Mouse (Mus musculus): ENCODE measurements around the gene Syne1. TPM values are rescaled to one million over a fixed set of nuclear protein-coding genes. Genes with fewer than 3 reads are reported as not detected.
A peak's percentile ranks its signal among the peaks of the same experiment; 100 is the strongest.

The Syne1 gene
- total and polyA plus RNA-seq, 3 experiments: 29.0 to 66.6 (median 53.6) TPM

GRCm38 (mm10) chr10:5591061-5591460 is 39.8 kb upstream of the Syne1 start:
- Histone ChIP-seq H3K36me3 (ENCODE audit: control insufficient read depth, insufficient read depth, low read length) (no peaks in the 10 kb centered on the region), H3K79me2 (replicated peaks; ENCODE audit: control insufficient read depth, insufficient read depth, low read length) (no peaks in the 10 kb centered on the region), H3K27ac (peak overlapping the region; percentile 40; the same call in 1 of the 2 replicates), H3K27me3 (ENCODE audit: control insufficient read depth, insufficient read depth, low read length) (no peaks in the 10 kb centered on the region), H3K4me3 (no peak overlapping the region), H3K4me1 (ENCODE audit: control insufficient read depth, insufficient read depth, low read length) (peaks cover 6% of the 10 kb centered on the region), H3K9ac (ENCODE audit: low read depth, low read length) (peak overlapping the region; percentile 16; the same call in 1 of the 2 replicates)
- intact Hi-C loops (cut with DNase I): loop anchor here (5.0 kb wide), 2 partner anchors 39 to 79 kb away; partner anchors contain the start of gene Syne1
- WGBS: 78% methylated on average over 2 of the region's 2 CpGs
- peak; percentile 46; the same call in 1 of the 2 replicates for TF ChIP-seq POLR2A (IDR thresholded peaks at IDR 0.05; ENCODE audit: insufficient read depth, low read depth, low read length)
- TF ChIP-seq CTCF (IDR thresholded peaks at IDR 0.05): no peak
- DNase-seq: peak in 1 of 2 experiments; percentile 14

DNA sequence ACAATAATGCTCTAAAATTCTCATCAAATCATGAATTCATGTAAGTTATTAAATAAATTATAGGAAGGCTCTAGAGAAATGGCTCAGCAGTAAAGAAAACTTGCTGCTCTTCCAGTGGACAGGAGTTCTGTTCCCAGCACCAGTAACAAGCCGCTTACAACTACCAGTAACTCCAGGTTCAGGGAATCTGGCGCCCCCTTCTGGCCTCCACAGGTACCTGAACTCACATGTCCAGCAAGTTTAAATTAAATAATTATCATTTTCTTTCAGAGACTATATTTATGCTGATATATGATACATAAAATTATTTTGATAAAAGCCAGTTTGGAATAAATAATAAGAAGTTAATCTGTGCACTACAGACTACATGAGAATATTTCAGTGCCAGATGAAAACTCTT is 22.0 kb upstream of the Syne1 start:
- Histone ChIP-seq H3K36me3 (ENCODE audit: control insufficient read depth, insufficient read depth, low read length) (no peaks in the 10 kb centered on the region; the same call in 1 of the 2 replicates), H3K4me3 (no peak overlapping the region), H3K79me2 (replicated peaks; ENCODE audit: control insufficient read depth, insufficient read depth, low read length) (no peaks in the 10 kb centered on the region), H3K27me3 (ENCODE audit: control insufficient read depth, insufficient read depth, low read length) (no peaks in the 10 kb centered on the region), H3K4me1 (ENCODE audit: control insufficient read depth, insufficient read depth, low read length) (peaks cover 1% of the 10 kb centered on the region), H3K9ac (ENCODE audit: low read depth, low read length) (no peak overlapping the region), H3K27ac (no peak overlapping the region)
- 58% methylated on average over 2 of the region's 2 CpGs for WGBS
- no peak for DNase-seq
- TF ChIP-seq CTCF (IDR thresholded peaks at IDR 0.05) (peak; percentile 47), EP300 (IDR thresholded peaks at IDR 0.05; ENCODE audit: insufficient read depth, low read depth, low read length) (no peak)
- intact Hi-C loops (cut with DNase I): no loop called here

DNA sequence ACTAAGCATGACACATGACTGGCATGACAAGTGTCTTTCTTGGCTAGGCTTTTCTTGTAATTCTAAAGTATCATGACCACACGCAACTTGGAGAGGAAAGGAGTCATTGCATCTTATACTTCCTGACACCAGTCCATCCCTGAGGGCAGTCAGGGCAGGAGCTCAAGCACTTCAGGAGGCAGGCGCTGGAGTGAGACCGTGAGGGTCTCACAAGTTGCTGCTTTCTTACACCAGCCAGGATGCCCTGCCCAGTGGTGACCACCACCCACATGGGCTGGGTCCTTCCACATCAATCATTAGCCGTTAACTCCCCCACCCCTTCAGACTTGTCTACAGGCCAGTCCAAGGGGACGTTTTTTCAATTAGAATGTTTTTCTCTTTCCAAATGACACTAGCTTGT is 20.1 kb upstream of the Syne1 start:
- no peaks in the 10 kb centered on the region for H3K79me2 ChIP-seq (replicated peaks; ENCODE audit: control insufficient read depth, insufficient read depth, low read length)
- no peak for DNase-seq
- H3K27me3 ChIP-seq (ENCODE audit: control insufficient read depth, insufficient read depth, low read length): no peaks in the 10 kb centered on the region
- intact Hi-C loops (cut with DNase I): no loop called here
- no peak overlapping the region for H3K27ac ChIP-seq
- WGBS: 49% methylated on average over 5 of the region's 5 CpGs
- H3K4me1 ChIP-seq (ENCODE audit: control insufficient read depth, insufficient read depth, low read length): peaks cover 1% of the 10 kb centered on the region
- no peak for TF ChIP-seq CTCF (IDR thresholded peaks at IDR 0.05)
- no peak for TF ChIP-seq EP300 (IDR thresholded peaks at IDR 0.05; ENCODE audit: insufficient read depth, low read depth, low read length)
- no peak for TF ChIP-seq POLR2A (IDR thresholded peaks at IDR 0.05; ENCODE audit: insufficient read depth, low read depth, low read length)
- H3K9ac ChIP-seq (ENCODE audit: low read depth, low read length): no peak overlapping the region
- H3K36me3 ChIP-seq (ENCODE audit: control insufficient read depth, insufficient read depth, low read length): no peaks in the 10 kb centered on the region; the same call in 1 of the 2 replicates
- H3K4me3 ChIP-seq: no peak overlapping the region

- DNase-seq: no peak
- peaks cover 1% of the 10 kb centered on the region for H3K4me1 ChIP-seq (ENCODE audit: control insufficient read depth, insufficient read depth, low read length)
- H3K36me3 ChIP-seq (ENCODE audit: control insufficient read depth, insufficient read depth, low read length): no peaks in the 10 kb centered on the region; the same call in 1 of the 2 replicates
- H3K79me2 ChIP-seq (replicated peaks; ENCODE audit: control insufficient read depth, insufficient read depth, low read length): no peaks in the 10 kb centered on the region
- H3K27ac ChIP-seq: peak overlapping the region; percentile 41; the same call in 1 of the 2 replicates
- no peak overlapping the region for H3K4me3 ChIP-seq
- H3K27me3 ChIP-seq (ENCODE audit: control insufficient read depth, insufficient read depth, low read length): no peaks in the 10 kb centered on the region
- intact Hi-C loops (cut with DNase I): no loop called here
- H3K9ac ChIP-seq (ENCODE audit: low read depth, low read length): no peak overlapping the region
- 50% methylated on average over 8 of the region's 8 CpGs for WGBS
- TF ChIP-seq EP300 (IDR thresholded peaks at IDR 0.05; ENCODE audit: insufficient read depth, low read depth, low read length) (no peak), POLR2A (IDR thresholded peaks at IDR 0.05; ENCODE audit: insufficient read depth, low read depth, low read length) (no peak), CTCF (IDR thresholded peaks at IDR 0.05) (no peak)
Observed at GRCm38 (mm10) chr10:5570059-5570458, 18.8 kb upstream of the Syne1 start.

DNA sequence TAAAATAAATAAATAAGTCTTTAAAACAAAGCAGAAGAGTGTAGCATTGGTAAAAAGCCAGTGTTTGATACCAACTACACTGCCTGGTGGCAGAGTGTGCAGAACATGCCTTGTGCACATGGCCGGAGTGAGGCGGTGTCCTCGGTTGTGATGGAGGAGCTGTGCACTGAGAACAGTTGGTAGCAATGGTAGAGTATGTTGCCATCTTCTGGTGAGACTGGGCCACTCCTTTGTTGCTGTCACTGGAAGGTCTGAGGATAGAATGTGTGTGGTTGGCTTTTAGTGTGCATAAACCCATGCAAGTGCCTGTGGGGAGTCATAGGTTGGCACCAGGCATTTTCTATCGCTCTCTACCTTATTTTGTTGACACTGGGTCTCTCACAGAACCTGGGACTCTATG is 17.7 kb upstream of the Syne1 start:
- H3K4me1 ChIP-seq (ENCODE audit: control insufficient read depth, insufficient read depth, low read length): peaks cover 1% of the 10 kb centered on the region
- DNase-seq: no peak
- 92% methylated on average over 4 of the region's 4 CpGs for WGBS
- H3K79me2 ChIP-seq (replicated peaks; ENCODE audit: control insufficient read depth, insufficient read depth, low read length): no peaks in the 10 kb centered on the region
- no peaks in the 10 kb centered on the region; the same call in 1 of the 2 replicates for H3K36me3 ChIP-seq (ENCODE audit: control insufficient read depth, insufficient read depth, low read length)
- no peaks in the 10 kb centered on the region for H3K27me3 ChIP-seq (ENCODE audit: control insufficient read depth, insufficient read depth, low read length)
- H3K27ac ChIP-seq: no peak overlapping the region
- no peak overlapping the region for H3K4me3 ChIP-seq
- peak; percentile 35 for TF ChIP-seq CTCF (IDR thresholded peaks at IDR 0.05)
- no peak for TF ChIP-seq POLR2A (IDR thresholded peaks at IDR 0.05; ENCODE audit: insufficient read depth, low read depth, low read length)
- TF ChIP-seq EP300 (IDR thresholded peaks at IDR 0.05; ENCODE audit: insufficient read depth, low read depth, low read length): no peak
- intact Hi-C loops (cut with DNase I): no loop called here
- no peak overlapping the region for H3K9ac ChIP-seq (ENCODE audit: low read depth, low read length)

DNA sequence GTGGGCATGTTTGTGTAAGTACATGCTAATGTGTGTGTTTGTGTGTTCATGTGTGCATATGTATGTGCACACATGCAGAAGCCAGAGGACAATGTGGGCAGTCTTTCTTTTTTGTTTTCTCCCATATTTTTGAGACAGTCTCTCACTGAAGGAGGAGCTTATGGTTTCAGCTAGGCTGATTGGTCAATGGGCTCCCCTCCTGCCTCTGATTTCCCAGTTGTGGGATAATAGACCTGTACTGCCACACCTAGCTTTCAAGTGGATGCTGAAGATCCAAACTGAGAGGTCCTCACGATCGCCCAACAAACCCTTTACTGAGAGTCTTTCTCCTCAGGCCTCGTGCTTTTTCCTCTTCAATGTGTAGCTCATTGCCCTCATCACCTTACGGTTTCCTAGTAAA is 10.4 kb upstream of the Syne1 start:
- no peaks in the 10 kb centered on the region for H3K27me3 ChIP-seq (ENCODE audit: control insufficient read depth, insufficient read depth, low read length)
- WGBS: 82% methylated on average over 4 of the region's 4 CpGs
- no peak for DNase-seq
- H3K79me2 ChIP-seq (replicated peaks; ENCODE audit: control insufficient read depth, insufficient read depth, low read length): no peaks in the 10 kb centered on the region
- no peak overlapping the region for H3K9ac ChIP-seq (ENCODE audit: low read depth, low read length)
- no peaks in the 10 kb centered on the region for H3K36me3 ChIP-seq (ENCODE audit: control insufficient read depth, insufficient read depth, low read length)
- intact Hi-C loops (cut with DNase I): no loop called here
- H3K4me1 ChIP-seq (ENCODE audit: control insufficient read depth, insufficient read depth, low read length): no peaks in the 10 kb centered on the region
- H3K4me3 ChIP-seq: no peak overlapping the region
- H3K27ac ChIP-seq: no peak overlapping the region
- TF ChIP-seq POLR2A (IDR thresholded peaks at IDR 0.05; ENCODE audit: insufficient read depth, low read depth, low read length) (no peak), CTCF (IDR thresholded peaks at IDR 0.05) (no peak), EP300 (IDR thresholded peaks at IDR 0.05; ENCODE audit: insufficient read depth, low read depth, low read length) (no peak)
